Mouse (Mus musculus): ENCODE measurements at regions not wholly inside any gene's neighbourhood (a gene's known extent, or its start where the extent isn't known, plus 50 kb on each side); places are given as distances from the start of the nearest gene placed in this dataset.

DNA sequence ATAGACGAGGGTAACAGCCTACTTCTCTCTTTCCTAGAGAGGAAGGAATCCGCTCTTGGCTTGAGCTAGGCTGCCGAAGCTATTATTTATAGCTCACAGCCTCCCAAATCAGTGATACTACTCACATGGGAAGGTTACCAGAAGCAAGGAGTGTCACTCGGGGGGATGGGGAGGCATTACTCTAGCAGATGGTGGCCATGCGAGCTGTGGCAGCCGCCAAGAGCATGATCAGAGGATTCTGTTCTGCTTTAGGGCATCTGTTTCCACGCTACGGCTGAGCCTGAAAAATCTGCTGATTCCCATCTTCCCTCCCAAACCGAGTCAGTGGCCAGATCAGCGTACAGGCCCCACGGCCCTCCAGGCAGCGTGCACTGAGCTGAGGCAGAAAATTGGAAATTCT is 79.5 kb downstream of the Kctd12 start:
- WGBS (ENCODE audit: insufficient replicate concordance), result 45% methylated on average over 12 of the region's 12 CpGs
- no peak overlapping the region for H3K9ac ChIP-seq (replicated peaks)
- H3K4me1 ChIP-seq (ENCODE audit: insufficient read depth), result peaks cover 3% of the 10 kb centered on the region; the same call in 1 of the 2 replicates
- H3K27ac ChIP-seq (ENCODE audit: low read depth), result no peak overlapping the region
- TF ChIP-seq CTCF (IDR thresholded peaks at IDR 0.05; ENCODE audit: low read depth) (no peak), EP300 (IDR thresholded peaks at IDR 0.05; ENCODE audit: low read depth) (no peak)
- H3K27me3 ChIP-seq (ENCODE audit: insufficient read depth, low read length), result no peaks in the 10 kb centered on the region
- no peaks in the 10 kb centered on the region for H3K9me3 ChIP-seq (ENCODE audit: low read length)
- DNase-seq, result no peak
- no peak overlapping the region for H3K4me2 ChIP-seq (ENCODE audit: low read depth, low read length)
- no peak for ATAC-seq
- no peaks in the 10 kb centered on the region for H3K36me3 ChIP-seq (replicated peaks; ENCODE audit: insufficient read depth, low read length)
- no peak overlapping the region for H3K4me3 ChIP-seq (ENCODE audit: low read depth, low read length)

DNA sequence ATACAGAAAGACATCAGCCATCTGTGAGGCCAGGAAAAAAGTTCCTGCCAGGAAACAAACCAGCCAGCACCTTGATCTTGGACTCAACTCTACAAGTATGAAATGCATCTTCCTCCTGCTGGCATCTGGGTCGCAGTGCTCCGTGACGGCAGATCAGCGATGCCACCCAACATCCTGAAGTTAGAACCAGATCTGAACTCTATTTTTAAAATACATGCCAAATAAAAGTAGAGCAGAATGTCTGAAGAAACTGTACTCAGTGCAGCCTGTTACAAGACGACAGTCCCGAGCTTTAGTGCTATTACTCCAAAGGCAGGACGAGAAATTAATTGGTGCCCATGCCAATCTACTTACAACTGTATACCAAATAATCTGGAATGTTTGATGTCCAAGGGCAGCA is 80.2 kb downstream of the Kctd12 start:
- no peak for TF ChIP-seq CTCF (IDR thresholded peaks at IDR 0.05; ENCODE audit: low read depth)
- no peak for TF ChIP-seq EP300 (IDR thresholded peaks at IDR 0.05; ENCODE audit: low read depth)
- 84% methylated on average over 7 of the region's 7 CpGs for WGBS (ENCODE audit: insufficient replicate concordance)
- Histone ChIP-seq H3K27ac (ENCODE audit: low read depth) (no peak overlapping the region), H3K36me3 (replicated peaks; ENCODE audit: insufficient read depth, low read length) (no peaks in the 10 kb centered on the region), H3K27me3 (ENCODE audit: insufficient read depth, low read length) (no peaks in the 10 kb centered on the region), H3K4me3 (ENCODE audit: low read depth, low read length) (no peak overlapping the region), H3K9me3 (ENCODE audit: low read length) (no peaks in the 10 kb centered on the region), H3K4me1 (ENCODE audit: insufficient read depth) (no peaks in the 10 kb centered on the region), H3K9ac (replicated peaks) (no peak overlapping the region), H3K4me2 (ENCODE audit: low read depth, low read length) (no peak overlapping the region)
- ATAC-seq, result no peak
- DNase-seq, result no peak

DNA sequence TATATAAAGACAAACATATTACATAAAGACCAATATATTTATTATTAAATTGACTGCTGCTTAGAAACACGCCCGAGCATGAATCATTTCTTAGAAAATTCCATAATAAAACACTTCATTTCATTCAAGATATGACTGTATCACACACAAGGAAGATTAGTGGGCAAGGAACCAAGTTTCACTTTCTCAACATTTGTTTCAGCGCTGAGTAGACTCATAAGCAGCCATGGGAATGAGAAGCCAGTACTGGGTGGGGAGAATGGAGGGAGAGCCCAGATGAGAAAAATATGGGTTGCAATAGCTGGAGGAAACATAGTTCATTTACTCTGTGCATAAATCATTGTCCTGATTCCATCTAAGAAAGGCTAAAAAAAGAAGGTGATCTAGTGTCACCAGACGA is 84.0 kb downstream of the Kctd12 start:
- Histone ChIP-seq H3K4me2 (ENCODE audit: low read depth, low read length) (no peak overlapping the region), H3K9ac (replicated peaks) (no peak overlapping the region), H3K9me3 (ENCODE audit: low read length) (no peaks in the 10 kb centered on the region), H3K27ac (ENCODE audit: low read depth) (no peak overlapping the region), H3K4me1 (ENCODE audit: insufficient read depth) (no peaks in the 10 kb centered on the region), H3K27me3 (ENCODE audit: insufficient read depth, low read length) (no peaks in the 10 kb centered on the region), H3K36me3 (replicated peaks; ENCODE audit: insufficient read depth, low read length) (no peaks in the 10 kb centered on the region), H3K4me3 (ENCODE audit: low read depth, low read length) (no peak overlapping the region)
- DNase-seq (no peak), ATAC-seq (no peak)
- WGBS (ENCODE audit: insufficient replicate concordance), result 78% methylated on average over 4 of the region's 4 CpGs
- TF ChIP-seq EP300 (IDR thresholded peaks at IDR 0.05; ENCODE audit: low read depth) (no peak), CTCF (IDR thresholded peaks at IDR 0.05; ENCODE audit: low read depth) (no peak)

DNA sequence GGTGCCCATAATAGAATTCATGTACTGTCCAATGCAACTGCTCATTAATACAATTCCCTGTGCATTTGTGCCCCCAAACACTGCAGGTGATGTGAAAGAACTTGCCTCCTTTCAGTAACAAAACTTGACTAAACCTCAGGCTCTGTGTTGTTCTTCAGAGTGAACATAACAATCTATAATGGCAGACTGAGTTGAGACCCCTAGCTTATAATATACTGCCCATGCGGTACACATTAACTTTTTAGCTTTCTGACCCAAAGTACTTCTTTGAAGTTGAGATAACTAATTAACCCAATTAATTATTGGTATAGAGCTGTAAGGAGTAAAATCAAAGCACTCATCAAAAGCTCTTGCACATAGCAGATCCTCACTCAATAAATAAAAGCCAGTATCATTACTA is 85.4 kb downstream of the Kctd12 start:
- no peak overlapping the region for H3K4me2 ChIP-seq (ENCODE audit: low read depth, low read length)
- H3K27ac ChIP-seq (ENCODE audit: low read depth), result no peak overlapping the region
- H3K4me3 ChIP-seq (ENCODE audit: low read depth, low read length), result no peak overlapping the region
- no peak for ATAC-seq
- H3K9ac ChIP-seq (replicated peaks), result no peak overlapping the region
- no peaks in the 10 kb centered on the region for H3K27me3 ChIP-seq (ENCODE audit: insufficient read depth, low read length)
- no peak for DNase-seq
- H3K9me3 ChIP-seq (ENCODE audit: low read length), result no peaks in the 10 kb centered on the region
- no peaks in the 10 kb centered on the region for H3K4me1 ChIP-seq (ENCODE audit: insufficient read depth)
- WGBS (ENCODE audit: insufficient replicate concordance), result 86% methylated on average over 1 of the region's 1 CpGs
- no peaks in the 10 kb centered on the region for H3K36me3 ChIP-seq (replicated peaks; ENCODE audit: insufficient read depth, low read length)
- TF ChIP-seq EP300 (IDR thresholded peaks at IDR 0.05; ENCODE audit: low read depth) (no peak), CTCF (IDR thresholded peaks at IDR 0.05; ENCODE audit: low read depth) (no peak)

DNA sequence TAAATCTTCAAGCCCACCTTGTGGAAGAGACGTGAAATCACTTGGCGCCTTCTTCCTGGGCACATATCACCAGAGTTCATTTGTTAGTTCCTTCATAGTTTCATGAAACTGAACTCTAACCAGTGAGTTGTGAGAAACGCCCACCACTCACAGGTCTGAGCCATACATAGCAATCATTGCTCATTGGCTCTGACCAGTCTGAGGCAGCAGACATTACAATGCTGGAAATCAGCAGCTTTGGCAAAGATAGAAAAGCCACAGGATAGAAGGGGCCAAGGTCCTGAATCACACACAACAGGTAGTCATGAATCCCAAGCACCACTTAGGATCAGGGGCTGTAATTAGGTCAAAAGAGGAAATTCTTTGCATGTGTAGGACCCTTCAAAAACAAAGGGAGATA is 85.9 kb downstream of the Kctd12 start:
- DNase-seq (no peak), ATAC-seq (no peak)
- Histone ChIP-seq H3K4me2 (ENCODE audit: low read depth, low read length) (no peak overlapping the region), H3K27me3 (ENCODE audit: insufficient read depth, low read length) (no peaks in the 10 kb centered on the region), H3K4me1 (ENCODE audit: insufficient read depth) (no peaks in the 10 kb centered on the region), H3K9me3 (ENCODE audit: low read length) (no peaks in the 10 kb centered on the region), H3K27ac (ENCODE audit: low read depth) (no peak overlapping the region), H3K4me3 (ENCODE audit: low read depth, low read length) (no peak overlapping the region), H3K9ac (replicated peaks) (no peak overlapping the region), H3K36me3 (replicated peaks; ENCODE audit: insufficient read depth, low read length) (no peaks in the 10 kb centered on the region)
- WGBS (ENCODE audit: insufficient replicate concordance), result 77% methylated on average over 3 of the region's 3 CpGs
- no peak for TF ChIP-seq CTCF (IDR thresholded peaks at IDR 0.05; ENCODE audit: low read depth)
- no peak for TF ChIP-seq EP300 (IDR thresholded peaks at IDR 0.05; ENCODE audit: low read depth)

- Histone ChIP-seq H3K4me1 (ENCODE audit: insufficient read depth) (no peaks in the 10 kb centered on the region), H3K27me3 (ENCODE audit: insufficient read depth, low read length) (no peaks in the 10 kb centered on the region), H3K27ac (ENCODE audit: low read depth) (no peak overlapping the region), H3K36me3 (replicated peaks; ENCODE audit: insufficient read depth, low read length) (no peaks in the 10 kb centered on the region), H3K9ac (replicated peaks) (no peak overlapping the region), H3K4me2 (ENCODE audit: low read depth, low read length) (no peak overlapping the region), H3K9me3 (ENCODE audit: low read length) (no peaks in the 10 kb centered on the region), H3K4me3 (ENCODE audit: low read depth, low read length) (no peak overlapping the region)
- TF ChIP-seq CTCF (IDR thresholded peaks at IDR 0.05; ENCODE audit: low read depth) (no peak), EP300 (IDR thresholded peaks at IDR 0.05; ENCODE audit: low read depth) (no peak)
- DNase-seq, result no peak
- no peak for ATAC-seq
- 84% methylated on average over 7 of the region's 7 CpGs for WGBS (ENCODE audit: insufficient replicate concordance)
These were observed 89.2 kb downstream of the Kctd12 start for GRCm38 (mm10) chr14:102893241-102893640.

- Histone ChIP-seq H3K4me2 (ENCODE audit: low read depth, low read length) (no peak overlapping the region), H3K9ac (replicated peaks) (no peak overlapping the region), H3K27ac (ENCODE audit: low read depth) (no peak overlapping the region), H3K4me1 (ENCODE audit: insufficient read depth) (no peaks in the 10 kb centered on the region), H3K9me3 (ENCODE audit: low read length) (no peaks in the 10 kb centered on the region), H3K27me3 (ENCODE audit: insufficient read depth, low read length) (no peaks in the 10 kb centered on the region), H3K36me3 (replicated peaks; ENCODE audit: insufficient read depth, low read length) (no peaks in the 10 kb centered on the region), H3K4me3 (ENCODE audit: low read depth, low read length) (no peak overlapping the region)
- 62% methylated on average over 4 of the region's 4 CpGs for WGBS (ENCODE audit: insufficient replicate concordance)
- TF ChIP-seq CTCF (IDR thresholded peaks at IDR 0.05; ENCODE audit: low read depth), result no peak
- no peak for TF ChIP-seq EP300 (IDR thresholded peaks at IDR 0.05; ENCODE audit: low read depth)
- ATAC-seq (no peak), DNase-seq (no peak)
These were observed 90.9 kb downstream of the Kctd12 start for GRCm38 (mm10) chr14:102891552-102891951.
